Mouse (Mus musculus) myocyte (in vitro differentiated cells): Measurements from ENCODE around the gene Lrp4. TPM values are rescaled to one million over a fixed set of nuclear protein-coding genes. Genes with fewer than 3 reads are reported as not detected.

Experiments
- H3K27me3 ChIP-seq: one replicate; pipeline ENCODE4 v1.6.1; 2011; ENCODE audit not compliant: control insufficient read depth, insufficient read depth, insufficient read length
- H3K36me3 ChIP-seq: one replicate; pipeline ENCODE4 v1.6.1; 2011; ENCODE audit not compliant: control insufficient read depth, insufficient read depth
- H3K4me2 ChIP-seq: one replicate; pipeline ENCODE4 v1.6.1; 2011; ENCODE audit warnings: low read depth, control low read depth
- H3K4me3 ChIP-seq: one replicate; pipeline ENCODE4 v1.5.1; 2011; ENCODE audit warnings: mild to moderate bottlenecking, control low read depth, moderate library complexity
- H3K79me2 ChIP-seq: one replicate; pipeline ENCODE4 v1.6.1; 2011; ENCODE audit not compliant: control insufficient read depth, insufficient read depth
- H3ac ChIP-seq: one replicate; pipeline ENCODE4 v1.6.1; 2011; ENCODE audit not compliant: control insufficient read depth, insufficient read length
- CEBPB ChIP-seq: IDR thresholded peaks from 2 replicates; pipeline ENCODE4 v1.6.1; 2011; ENCODE audit warnings: mild to moderate bottlenecking, moderate library complexity; ENCODE audit not compliant: poor library complexity, insufficient read depth, severe bottlenecking
- E2F4 ChIP-seq: IDR thresholded peaks from one replicate; pipeline ENCODE4 v1.6.1; 2011; ENCODE audit warnings: mild to moderate bottlenecking, control low read depth, moderate library complexity; ENCODE audit not compliant: insufficient read depth
- MAX ChIP-seq: IDR thresholded peaks from one replicate; pipeline ENCODE4 v1.6.1; 2011; ENCODE audit warnings: low read depth, mild to moderate bottlenecking, control low read depth
- MYOD1 ChIP-seq, 3 experiments: IDR thresholded peaks; one replicate each; pipeline ENCODE4 v1.6.1; 2011; ENCODE audit warnings: control low read depth in 2 of 3, low read depth in 2 of 3, mild to moderate bottlenecking in 2 of 3, moderate library complexity in 1 of 3; ENCODE audit not compliant: insufficient read length in 2 of 3, control insufficient read depth in 1 of 3
- MYOG ChIP-seq, 3 experiments: IDR thresholded peaks; one replicate each; pipeline ENCODE4 v1.6.1; 2011; ENCODE audit warnings: control low read depth in 2 of 3, low read depth in 2 of 3, mild to moderate bottlenecking in 2 of 3; ENCODE audit not compliant: insufficient read length in 2 of 3, control insufficient read depth in 1 of 3, insufficient read depth in 1 of 3
- POLR2A ChIP-seq: IDR thresholded peaks from one replicate; pipeline ENCODE4 v1.6.1; 2011; ENCODE audit warnings: low read depth, mild to moderate bottlenecking, control low read depth, moderate library complexity; ENCODE audit not compliant: insufficient read length
- POLR2AphosphoS2 ChIP-seq: IDR thresholded peaks from one replicate; pipeline ENCODE4 v1.6.1; 2011; ENCODE audit warnings: low read depth, control low read depth; ENCODE audit not compliant: insufficient read length
- REST ChIP-seq: IDR thresholded peaks from one replicate; pipeline ENCODE4 v1.6.1; 2011; ENCODE audit warnings: mild to moderate bottlenecking, control low read depth, moderate library complexity; ENCODE audit not compliant: insufficient read depth, insufficient read length
- SRF ChIP-seq: IDR thresholded peaks from one replicate; pipeline ENCODE4 v1.6.1; 2011; ENCODE audit warnings: low read depth; ENCODE audit not compliant: control insufficient read depth, insufficient read length
- TCF12 ChIP-seq: IDR thresholded peaks from one replicate; pipeline ENCODE4 v1.6.1; 2011; ENCODE audit warnings: mild to moderate bottlenecking, control low read depth; ENCODE audit not compliant: poor library complexity, insufficient read depth, severe bottlenecking
- TCF3 ChIP-seq: IDR thresholded peaks from one replicate; pipeline ENCODE4 v1.6.1; 2011; ENCODE audit warnings: low read depth, control low read depth; ENCODE audit not compliant: insufficient read length
- USF1 ChIP-seq: IDR thresholded peaks from one replicate; pipeline ENCODE4 v1.6.1; 2011; ENCODE audit warnings: low read depth, mild to moderate bottlenecking, control low read depth, moderate library complexity
- polyA plus RNA-seq: library from polyadenylated mRNA; unstranded; fragments of >200 nt; fragmentation: generic; extraction: Trizol; gene quantifications from one replicate; pipeline ENCODE4 v1.2.1, GENCODE M21; 2012; ENCODE audit warnings: missing spikeins

Lrp4 gene
- polyA plus RNA-seq, 1 experiment: 20.1 TPM

DNA sequence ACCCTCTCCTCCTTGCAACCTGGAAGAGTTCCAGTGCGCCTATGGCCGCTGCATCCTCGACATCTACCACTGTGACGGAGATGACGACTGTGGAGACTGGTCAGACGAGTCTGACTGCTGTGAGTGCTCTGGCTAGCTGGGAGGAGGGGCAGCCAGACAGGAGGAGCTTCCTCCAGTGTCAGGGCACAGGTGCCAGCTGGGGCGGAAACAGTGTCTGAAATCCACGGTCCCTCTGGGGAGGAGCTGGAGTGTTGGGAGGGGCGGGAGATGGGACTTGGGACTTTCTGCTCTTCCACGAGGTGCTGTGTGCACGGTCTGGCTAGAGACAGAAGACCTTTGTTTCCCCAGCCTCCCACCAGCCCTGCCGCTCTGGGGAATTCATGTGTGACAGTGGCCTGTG is 17.0 kb downstream of the Lrp4 start:
- no peaks in the 10 kb centered on the region for H3K27me3 ChIP-seq
- peaks cover 29% of the 10 kb centered on the region for H3K36me3 ChIP-seq
- H3K79me2 ChIP-seq: no peaks in the 10 kb centered on the region
- no peak overlapping the region for H3ac ChIP-seq
- H3K4me3 ChIP-seq: no peak overlapping the region
- TF ChIP-seq POLR2A (no peak), TCF3 (no peak), MYOD1 (IDR thresholded peaks at IDR 0.05; ENCODE audit: control insufficient read depth in 1 of 3, insufficient read length in 2 of 3, low read depth in 2 of 3) (no peak), MYOG (IDR thresholded peaks at IDR 0.05; ENCODE audit: control insufficient read depth in 1 of 3, insufficient read depth in 1 of 3, insufficient read length in 2 of 3, low read depth in 2 of 3) (no peak), E2F4 (no peak)
- no peak overlapping the region for H3K4me2 ChIP-seq

GRCm38 (mm10) chr2:91475791-91476190 is 18.5 kb downstream of the Lrp4 start:
- Histone ChIP-seq H3K79me2 (no peaks in the 10 kb centered on the region), H3K4me2 (peak overlapping the region; percentile 58), H3K36me3 (peaks cover 36% of the 10 kb centered on the region), H3ac (no peak overlapping the region), H3K4me3 (no peak overlapping the region), H3K27me3 (no peaks in the 10 kb centered on the region)
- TF ChIP-seq REST: no peak
- no peak for TF ChIP-seq E2F4
- no peak for TF ChIP-seq MYOG (IDR thresholded peaks at IDR 0.05; ENCODE audit: control insufficient read depth in 1 of 3, insufficient read depth in 1 of 3, insufficient read length in 2 of 3, low read depth in 2 of 3)
- TF ChIP-seq MYOD1 (IDR thresholded peaks at IDR 0.05; ENCODE audit: control insufficient read depth in 1 of 3, insufficient read length in 2 of 3, low read depth in 2 of 3): peak in 2 of 3 experiments; percentile 19 to 25
- no peak for TF ChIP-seq MAX
- TF ChIP-seq TCF3: no peak

DNA sequence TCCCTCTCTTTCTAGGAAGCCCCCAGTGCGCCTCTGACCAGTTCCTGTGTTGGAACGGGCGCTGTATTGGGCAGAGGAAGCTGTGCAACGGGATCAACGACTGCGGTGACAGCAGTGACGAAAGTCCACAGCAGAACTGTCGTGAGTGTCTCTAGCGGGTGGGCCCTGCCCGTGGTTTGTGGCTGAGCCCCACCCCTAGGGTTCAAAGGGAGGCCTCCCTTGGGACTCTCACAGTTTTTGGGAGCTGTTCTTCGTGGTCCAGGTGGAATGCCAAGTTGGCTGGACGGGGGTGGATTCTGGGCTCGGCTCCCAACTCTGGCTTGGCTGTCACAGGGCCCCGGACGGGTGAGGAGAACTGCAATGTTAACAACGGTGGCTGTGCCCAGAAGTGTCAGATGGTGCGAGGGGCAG is 18.9 kb downstream of the Lrp4 start:
- H3K36me3 ChIP-seq: peaks cover 36% of the 10 kb centered on the region
- no peaks in the 10 kb centered on the region for H3K27me3 ChIP-seq
- no peaks in the 10 kb centered on the region for H3K79me2 ChIP-seq
- H3ac ChIP-seq: no peak overlapping the region
- TF ChIP-seq TCF12 (peak; percentile 16), MYOG (IDR thresholded peaks at IDR 0.05; ENCODE audit: control insufficient read depth in 1 of 3, insufficient read depth in 1 of 3, insufficient read length in 2 of 3, low read depth in 2 of 3) (peak in 1 of 3 experiments; percentile 37), MAX (no peak), MYOD1 (IDR thresholded peaks at IDR 0.05; ENCODE audit: control insufficient read depth in 1 of 3, insufficient read length in 2 of 3, low read depth in 2 of 3) (peak in 1 of 3 experiments; percentile 50), TCF3 (peak; percentile 12)
- peak overlapping the region; percentile 58 for H3K4me2 ChIP-seq
- no peak overlapping the region for H3K4me3 ChIP-seq

DNA sequence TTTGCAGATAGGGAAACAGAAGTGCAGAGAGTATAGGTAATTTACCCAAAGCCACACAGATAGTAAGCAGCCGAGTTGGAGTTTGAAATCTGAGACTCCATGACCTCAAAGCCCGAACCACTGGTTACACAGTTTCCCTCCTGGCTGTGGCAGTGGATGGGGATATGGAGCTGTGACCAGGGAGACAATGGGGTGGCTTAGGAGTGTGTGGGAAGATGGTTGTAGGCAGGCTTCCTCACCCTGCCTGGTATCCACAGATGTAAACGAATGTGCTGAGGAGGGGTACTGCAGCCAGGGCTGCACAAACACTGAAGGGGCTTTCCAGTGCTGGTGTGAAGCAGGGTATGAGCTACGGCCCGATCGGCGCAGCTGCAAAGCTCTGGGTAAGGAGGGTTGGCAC is 19.5 kb downstream of the Lrp4 start:
- Histone ChIP-seq H3K4me3 (no peak overlapping the region), H3K36me3 (peaks cover 36% of the 10 kb centered on the region), H3K27me3 (no peaks in the 10 kb centered on the region), H3K79me2 (no peaks in the 10 kb centered on the region), H3ac (no peak overlapping the region), H3K4me2 (peak overlapping the region; percentile 58)
- no peak for TF ChIP-seq TCF12
- TF ChIP-seq MYOD1 (IDR thresholded peaks at IDR 0.05; ENCODE audit: control insufficient read depth in 1 of 3, insufficient read length in 2 of 3, low read depth in 2 of 3): peak in 1 of 3 experiments; percentile 9

GRCm38 (mm10) chr2:91480399-91480801 is 23.1 kb downstream of the Lrp4 start:
- TF ChIP-seq POLR2A (no peak), E2F4 (no peak), SRF (no peak), TCF12 (no peak), POLR2AphosphoS2 (peak; percentile 10), MYOG (IDR thresholded peaks at IDR 0.05; ENCODE audit: control insufficient read depth in 1 of 3, insufficient read depth in 1 of 3, insufficient read length in 2 of 3, low read depth in 2 of 3) (no peak), CEBPB (no peak), USF1 (no peak)
- Histone ChIP-seq H3ac (no peak overlapping the region), H3K4me2 (no peak overlapping the region), H3K36me3 (peaks cover 34% of the 10 kb centered on the region), H3K4me3 (no peak overlapping the region), H3K27me3 (no peaks in the 10 kb centered on the region), H3K79me2 (no peaks in the 10 kb centered on the region)

DNA sequence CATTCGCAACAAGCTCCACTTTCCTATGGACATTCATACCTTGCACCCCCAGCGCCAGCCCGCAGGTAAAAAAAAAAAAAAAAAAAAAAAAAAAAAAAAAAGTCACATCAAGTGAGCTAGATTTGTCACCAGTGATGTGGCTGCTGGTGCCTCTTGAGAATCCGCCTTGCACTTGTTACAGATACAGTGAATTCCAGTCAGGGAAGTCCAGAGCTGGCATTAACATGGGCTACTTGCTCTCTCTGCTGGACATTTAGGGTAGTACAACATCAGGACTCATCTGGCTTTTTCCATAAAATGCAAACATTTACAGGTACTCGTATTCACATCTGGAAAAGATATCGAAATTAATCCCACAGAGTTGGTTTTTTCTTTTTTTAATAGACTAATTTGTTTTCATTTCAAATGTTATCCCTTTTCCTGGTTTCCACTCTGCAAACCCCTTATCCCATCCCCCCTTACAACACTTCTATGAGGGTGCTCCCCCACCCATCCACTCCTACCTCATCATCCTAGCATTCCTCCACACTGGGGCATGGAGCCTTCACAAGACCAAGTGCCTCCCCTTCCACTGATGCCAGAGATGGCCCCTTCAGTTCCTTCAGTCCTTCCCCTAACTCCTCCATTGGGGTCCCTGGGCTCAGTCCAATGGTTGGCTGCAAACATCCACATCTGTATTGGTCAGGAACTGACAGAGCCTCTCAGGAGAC is 23.6 kb downstream of the Lrp4 start:
- peaks cover 34% of the 10 kb centered on the region for H3K36me3 ChIP-seq
- no peaks in the 10 kb centered on the region for H3K79me2 ChIP-seq
- no peak overlapping the region for H3K4me3 ChIP-seq
- TF ChIP-seq POLR2A (no peak), TCF3 (no peak), TCF12 (no peak), CEBPB (no peak)
- H3ac ChIP-seq: no peak overlapping the region
- no peak overlapping the region for H3K4me2 ChIP-seq
- H3K27me3 ChIP-seq: no peaks in the 10 kb centered on the region
